Mouse (Mus musculus) heart, embryonic 12.5 days (tissue): Measurements from ENCODE around the gene Kbtbd12. TPM values are rescaled to one million over a fixed set of nuclear protein-coding genes. Genes with fewer than 3 reads are reported as not detected.
A peak's percentile ranks its signal among the peaks of the same experiment; 100 is the strongest.

Experiments used
- ATAC-seq: fragments of 200-750 bp; cut with Nextera tagmentation; 2 replicates; pipeline ENCODE4 v1.8.0; 2017; ENCODE audit warnings: moderate TSS enrichment, moderate library complexity; ENCODE audit not compliant: insufficient number of reproducible peaks, low FRiP score
- H3K27ac ChIP-seq: fragments of 300-500 bp; sonication (generic); 2 replicates; pipeline ENCODE4 v1.5.1; 2016; ENCODE audit warnings: mild to moderate bottlenecking, moderate library complexity; ENCODE audit not compliant: poor library complexity, severe bottlenecking
- H3K27me3 ChIP-seq: fragments of 300-500 bp; sonication (generic); replicated peaks from 2 replicates; pipeline ENCODE4 v1.6.1; 2016; ENCODE audit warnings: mild to moderate bottlenecking, moderate library complexity
- H3K36me3 ChIP-seq: fragments of 300-500 bp; sonication (generic); 2 replicates; pipeline ENCODE4 v1.6.1; 2016; ENCODE audit warnings: mild to moderate bottlenecking, moderate library complexity
- H3K4me1 ChIP-seq: fragments of 300-500 bp; sonication (generic); replicated peaks from 2 replicates; pipeline ENCODE4 v1.6.1; 2016; ENCODE audit warnings: mild to moderate bottlenecking
- H3K4me2 ChIP-seq: fragments of 300-500 bp; sonication (generic); 2 replicates; pipeline ENCODE4 v1.6.1; 2016; ENCODE audit warnings: mild to moderate bottlenecking, moderate library complexity
- H3K4me3 ChIP-seq: fragments of 300-500 bp; sonication (generic); 2 replicates; pipeline ENCODE4 v1.5.1; 2016; ENCODE audit warnings: mild to moderate bottlenecking
- H3K9ac ChIP-seq: fragments of 300-500 bp; sonication (generic); 2 replicates; pipeline ENCODE4 v1.6.1; 2016; ENCODE audit warnings: mild to moderate bottlenecking, moderate library complexity
- H3K9me3 ChIP-seq: fragments of 300-500 bp; sonication (generic); replicated peaks from 2 replicates; pipeline ENCODE4 v1.6.1; 2016; ENCODE audit warnings: mild to moderate bottlenecking, moderate library complexity
- WGBS: fragments of 180-500 bp; shearing (Covaris S2); methylation state at CpG from one replicate; pipeline ENCODE4 v1.1.7; 2016; 5-methylcytosine and 5-hydroxymethylcytosine counted together
- polyA plus RNA-seq: library from polyadenylated mRNA; unstranded; fragments of >200 nt; fragmentation: Nextera tagmentation; extraction: Ambion mirVana; gene quantifications from 2 replicates; pipeline ENCODE4 v1.2.1, GENCODE M21; 2016

The Kbtbd12 gene
- 11.3 and 13.6 TPM in 2 replicates for polyA plus RNA-seq

- ATAC-seq: peak; percentile 73
- no peak within 1 kb of the TSS for H3K4me2 ChIP-seq
- no peaks in the 10 kb centered on the region for H3K27me3 ChIP-seq
- H3K9me3 ChIP-seq: peaks cover 7% of the 10 kb centered on the region
- H3K4me1 ChIP-seq: peaks cover 12% of the 10 kb centered on the region
- 91% methylated on average over 5 of the region's 5 CpGs for WGBS
- H3K4me3 ChIP-seq: no peak within 1 kb of the TSS
- no peak within 1 kb of the TSS for H3K27ac ChIP-seq
- H3K36me3 ChIP-seq: no peaks in the 10 kb centered on the region
- H3K9ac ChIP-seq: no peak within 1 kb of the TSS
These were observed at the start of gene Kbtbd12 for GRCm38 (mm10) chr6:88637611-88638301. Gene Kbtbd12, minus strand, starts transcription at chr6:88637950.

- Histone ChIP-seq H3K4me2 (no peak overlapping the region), H3K4me3 (no peak overlapping the region)
These were observed 45.8 kb upstream of the Kbtbd12 start for GRCm38 (mm10) chr6:88683380-88684053.

DNA sequence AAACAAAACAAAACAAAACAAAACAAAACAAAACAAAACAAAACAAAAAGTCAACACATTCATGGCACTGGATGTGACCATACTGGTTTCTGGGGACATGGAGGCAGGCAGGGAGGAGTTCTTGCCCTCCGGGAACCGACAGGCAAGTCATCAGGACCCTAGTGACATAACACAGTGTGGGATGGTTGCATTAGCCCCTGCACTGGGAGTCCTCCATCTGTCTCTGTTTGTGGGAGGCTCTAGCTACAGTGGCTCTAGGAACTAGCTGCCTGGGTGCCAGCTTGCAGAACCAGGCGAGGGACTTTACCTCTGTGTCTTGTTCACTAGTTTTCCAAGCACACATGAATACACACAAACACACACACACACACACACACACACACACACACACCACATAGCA, 43.3 kb upstream of the Kbtbd12 start:
- no peaks in the 10 kb centered on the region for H3K4me1 ChIP-seq
- H3K4me3 ChIP-seq: no peak overlapping the region
- 79% methylated on average over 3 of the region's 3 CpGs for WGBS
- no peak overlapping the region for H3K9ac ChIP-seq
- H3K36me3 ChIP-seq: no peaks in the 10 kb centered on the region
- no peaks in the 10 kb centered on the region for H3K9me3 ChIP-seq
- no peak overlapping the region for H3K27ac ChIP-seq
- no peak overlapping the region for H3K4me2 ChIP-seq
- no peak for ATAC-seq
- no peaks in the 10 kb centered on the region for H3K27me3 ChIP-seq

More at GRCm38 (mm10) chr6:88683380-88684053, 45.8 kb upstream of the Kbtbd12 start:
- Histone ChIP-seq H3K9ac (no peak overlapping the region), H3K36me3 (no peaks in the 10 kb centered on the region), H3K27ac (no peak overlapping the region), H3K27me3 (no peaks in the 10 kb centered on the region), H3K9me3 (no peaks in the 10 kb centered on the region), H3K4me1 (no peaks in the 10 kb centered on the region)
- 59% methylated on average over 7 of the region's 7 CpGs for WGBS
- ATAC-seq: no peak

DNA sequence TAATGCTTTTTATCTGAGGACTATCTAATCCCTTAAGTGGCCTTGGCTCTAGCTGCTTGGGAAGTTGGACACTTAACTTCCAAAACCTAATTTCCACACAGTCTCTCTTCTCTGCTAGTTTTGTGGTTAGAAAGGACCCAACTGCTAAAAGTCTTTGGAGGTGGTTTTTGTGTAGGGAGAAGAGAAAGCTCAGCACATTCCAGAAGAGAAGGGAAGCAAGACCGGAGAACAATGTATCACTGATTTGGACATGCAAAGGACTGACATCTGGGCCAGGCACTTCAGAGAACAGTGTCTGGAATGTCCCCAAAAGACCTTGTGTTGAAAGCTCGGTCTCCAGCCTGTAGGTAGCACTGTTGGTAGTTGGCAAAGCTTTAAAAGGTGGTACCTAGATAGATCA, 40.0 kb upstream of the Kbtbd12 start:
- no peak overlapping the region for H3K4me3 ChIP-seq
- no peak overlapping the region for H3K27ac ChIP-seq
- no peak for ATAC-seq
- H3K4me2 ChIP-seq: no peak overlapping the region
- no peaks in the 10 kb centered on the region for H3K9me3 ChIP-seq
- WGBS: 46% methylated on average over 2 of the region's 2 CpGs
- H3K36me3 ChIP-seq: no peaks in the 10 kb centered on the region
- H3K27me3 ChIP-seq: no peaks in the 10 kb centered on the region
- no peak overlapping the region for H3K9ac ChIP-seq
- no peaks in the 10 kb centered on the region for H3K4me1 ChIP-seq

GRCm38 (mm10) chr6:88676753-88677736, 39.3 kb upstream of the Kbtbd12 start:
- WGBS: 83% methylated on average over 6 of the region's 6 CpGs
- H3K4me1 ChIP-seq: no peaks in the 10 kb centered on the region

DNA sequence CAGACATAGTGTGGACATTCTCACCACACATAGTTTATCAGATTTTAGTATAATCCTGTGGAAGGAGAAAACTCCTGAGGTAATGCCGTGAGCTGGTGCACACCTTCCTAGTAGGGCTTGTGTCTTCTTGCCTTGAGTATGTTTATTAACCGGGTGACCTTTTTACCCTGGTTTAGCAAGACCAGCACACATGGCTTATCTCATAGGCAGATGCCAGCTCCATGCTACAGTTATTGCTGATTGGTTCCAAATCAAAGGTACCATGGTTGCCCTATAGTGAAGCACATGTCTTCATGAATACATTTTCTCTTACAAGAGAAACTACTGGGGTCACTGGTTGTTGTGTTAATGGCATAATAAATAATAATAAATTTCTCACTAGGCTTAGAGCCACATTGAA, 38.1 kb upstream of the Kbtbd12 start:
- no peaks in the 10 kb centered on the region for H3K4me1 ChIP-seq
- no peak for ATAC-seq
- H3K4me3 ChIP-seq: no peak overlapping the region
- no peak overlapping the region for H3K9ac ChIP-seq
- H3K27me3 ChIP-seq: no peaks in the 10 kb centered on the region
- no peak overlapping the region for H3K27ac ChIP-seq
- no peak overlapping the region for H3K4me2 ChIP-seq
- no peaks in the 10 kb centered on the region for H3K9me3 ChIP-seq
- whole genome bisulfite sequencing: 79% methylated on average over 2 of the region's 2 CpGs
- H3K36me3 ChIP-seq: no peaks in the 10 kb centered on the region

More at GRCm38 (mm10) chr6:88676753-88677736, 39.3 kb upstream of the Kbtbd12 start:
- Histone ChIP-seq H3K36me3 (no peaks in the 10 kb centered on the region), H3K27ac (no peak overlapping the region), H3K4me2 (no peak overlapping the region), H3K27me3 (no peaks in the 10 kb centered on the region), H3K9ac (no peak overlapping the region), H3K9me3 (no peaks in the 10 kb centered on the region), H3K4me3 (no peak overlapping the region)
- ATAC-seq: no peak

DNA sequence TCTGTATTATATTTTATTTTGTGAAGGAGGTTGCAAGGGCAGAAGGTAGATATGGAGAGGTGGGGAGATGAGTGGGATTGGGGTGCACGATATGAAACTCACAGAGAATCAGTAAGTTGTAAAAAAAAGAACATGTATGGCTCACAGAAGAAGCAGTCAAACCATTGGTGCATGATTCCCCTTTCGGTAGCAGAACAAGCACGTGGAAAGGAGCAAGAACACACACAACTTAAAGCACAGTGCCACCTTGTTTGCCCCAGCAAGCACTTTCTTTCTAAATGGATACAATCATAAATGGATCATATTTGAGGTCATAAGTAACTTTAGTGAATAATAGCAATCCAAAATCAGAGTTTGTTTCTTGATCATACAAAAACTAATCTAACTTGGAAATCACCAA, 24.5 kb upstream of the Kbtbd12 start:
- H3K27ac ChIP-seq: no peak overlapping the region

DNA sequence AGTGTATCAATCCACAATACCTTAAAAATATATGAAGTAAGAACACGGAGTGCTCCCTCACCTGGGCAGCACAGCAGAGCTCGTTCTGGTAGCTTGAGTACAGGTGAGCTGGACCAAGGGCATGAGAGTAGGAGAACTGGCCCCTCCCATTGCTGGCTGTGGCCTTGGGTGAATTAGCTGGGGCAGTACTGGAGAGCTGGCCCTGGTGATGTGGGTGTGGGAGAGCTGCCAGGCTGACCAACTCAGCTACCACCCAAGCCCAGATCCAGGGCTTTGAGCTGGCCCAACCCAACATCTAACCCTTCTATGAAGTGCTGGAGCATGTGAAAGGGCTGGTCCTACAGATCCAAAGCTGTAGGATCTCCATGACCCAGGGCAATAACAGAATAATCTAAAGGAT, 23.9 kb upstream of the Kbtbd12 start:
- Histone ChIP-seq H3K9ac (no peak overlapping the region), H3K9me3 (no peaks in the 10 kb centered on the region), H3K4me1 (no peaks in the 10 kb centered on the region; the same call in 1 of the 2 replicates), H3K4me2 (no peak overlapping the region), H3K27ac (no peak overlapping the region), H3K27me3 (no peaks in the 10 kb centered on the region), H3K36me3 (no peaks in the 10 kb centered on the region), H3K4me3 (no peak overlapping the region)
- no peak for ATAC-seq
- 82% methylated on average over 2 of the region's 2 CpGs for WGBS

More for the DNA sequence above, 24.5 kb upstream of the Kbtbd12 start:
- no peak overlapping the region for H3K4me3 ChIP-seq
- no peaks in the 10 kb centered on the region for H3K4me1 ChIP-seq
- no peaks in the 10 kb centered on the region for H3K27me3 ChIP-seq
- no peak overlapping the region for H3K4me2 ChIP-seq
- no peaks in the 10 kb centered on the region for H3K36me3 ChIP-seq
- 78% methylated on average over 3 of the region's 3 CpGs for WGBS
- H3K9ac ChIP-seq: no peak overlapping the region
- no peak for ATAC-seq
- no peaks in the 10 kb centered on the region for H3K9me3 ChIP-seq

- WGBS: 76% methylated on average over 4 of the region's 4 CpGs
- H3K4me3 ChIP-seq: no peak overlapping the region
- no peak overlapping the region for H3K27ac ChIP-seq
- no peaks in the 10 kb centered on the region for H3K9me3 ChIP-seq
- H3K36me3 ChIP-seq: no peaks in the 10 kb centered on the region
- no peaks in the 10 kb centered on the region for H3K27me3 ChIP-seq
- no peaks in the 10 kb centered on the region for H3K4me1 ChIP-seq
- no peak for ATAC-seq
- H3K4me2 ChIP-seq: no peak overlapping the region
- H3K9ac ChIP-seq: no peak overlapping the region
These were observed 10.0 kb upstream of the Kbtbd12 start for GRCm38 (mm10) chr6:88647564-88648295.

GRCm38 (mm10) chr6:88644786-88645185, 7.0 kb upstream of the Kbtbd12 start:
- Histone ChIP-seq H3K27me3 (no peaks in the 10 kb centered on the region), H3K4me3 (no peak overlapping the region), H3K36me3 (no peaks in the 10 kb centered on the region), H3K9ac (no peak overlapping the region), H3K9me3 (no peaks in the 10 kb centered on the region), H3K27ac (no peak overlapping the region), H3K4me2 (no peak overlapping the region), H3K4me1 (peaks cover 8% of the 10 kb centered on the region)
- WGBS: 79% methylated on average over 4 of the region's 4 CpGs
- ATAC-seq: no peak
